Mouse (Mus musculus) embryonic facial prominence, embryonic 10.5 days (tissue): ENCODE data around the gene Ccdc88a. TPM values are rescaled to one million over a fixed set of nuclear protein-coding genes. Genes with fewer than 3 reads are reported as not detected.

Source experiments
- DNase-seq: peaks from one replicate; pipeline ENCODE4 v3.0.0-alpha.2; 2017; ENCODE audit warnings: low spot score
- H3K27ac ChIP-seq: fragments of 300-500 bp; sonication (generic); replicated peaks from 2 replicates; pipeline ENCODE4 v1.5.1; 2016; ENCODE audit warnings: mild to moderate bottlenecking
- H3K27me3 ChIP-seq: fragments of 300-500 bp; sonication (generic); replicated peaks from 2 replicates; pipeline ENCODE4 v1.6.1; 2016; ENCODE audit warnings: low read depth, mild to moderate bottlenecking; ENCODE audit not compliant: poor library complexity, severe bottlenecking
- H3K36me3 ChIP-seq: fragments of 300-500 bp; sonication (generic); replicated peaks from 2 replicates; pipeline ENCODE4 v1.6.1; 2016; ENCODE audit warnings: mild to moderate bottlenecking, moderate library complexity
- H3K4me1 ChIP-seq: fragments of 300-500 bp; sonication (generic); 2 replicates; pipeline ENCODE4 v1.6.1; 2016
- H3K4me3 ChIP-seq: fragments of 300-500 bp; sonication (generic); 2 replicates; pipeline ENCODE4 v1.5.1; 2016; ENCODE audit warnings: mild to moderate bottlenecking, moderate library complexity
- H3K9me3 ChIP-seq: fragments of 300-500 bp; sonication (generic); 2 replicates; pipeline ENCODE4 v1.6.1; 2016; ENCODE audit warnings: mild to moderate bottlenecking
- WGBS: fragments of 180-500 bp; shearing (Covaris S2); methylation state at CpG from one replicate; pipeline ENCODE4 v1.1.7; 2016; 5-methylcytosine and 5-hydroxymethylcytosine counted together
- polyA plus RNA-seq: library from polyadenylated mRNA; unstranded; fragments of >200 nt; fragmentation: Nextera tagmentation; extraction: Ambion mirVana; gene quantifications from 2 replicates; pipeline ENCODE4 v1.2.1, GENCODE M21; 2016

Gene Ccdc88a
- polyA plus RNA-seq, 1 experiment from 2014 or later, result 40.0 TPM

- Histone ChIP-seq H3K4me1 (peaks cover 6% of the 10 kb centered on the region; the same call in 1 of the 2 replicates), H3K9me3 (no peaks in the 10 kb centered on the region), H3K27me3 (no peaks in the 10 kb centered on the region), H3K36me3 (peaks cover 20% of the 10 kb centered on the region), H3K4me3 (no peak overlapping the region), H3K27ac (no peak overlapping the region)
- WGBS, result 68% methylated on average over 2 of the region's 2 CpGs
- DNase-seq, result no peak
Observed at GRCm38 (mm10) chr11:29383493-29383892, 10.0 kb downstream of the Ccdc88a start.

- no peak overlapping the region for H3K4me3 ChIP-seq
- 83% methylated on average over 1 of the region's 1 CpGs for WGBS
Observed at GRCm38 (mm10) chr11:29384001-29384400, 10.5 kb downstream of the Ccdc88a start.

GRCm38 (mm10) chr11:29384617-29385016, 11.2 kb downstream of the Ccdc88a start:
- Histone ChIP-seq H3K9me3 (no peaks in the 10 kb centered on the region), H3K27me3 (no peaks in the 10 kb centered on the region), H3K4me1 (peaks cover 6% of the 10 kb centered on the region; the same call in 1 of the 2 replicates), H3K36me3 (peaks cover 20% of the 10 kb centered on the region), H3K4me3 (no peak overlapping the region), H3K27ac (no peak overlapping the region)
- DNase-seq, result no peak
- 85% methylated on average over 3 of the region's 3 CpGs for WGBS

More at GRCm38 (mm10) chr11:29384001-29384400, 10.5 kb downstream of the Ccdc88a start:
- H3K9me3 ChIP-seq, result no peaks in the 10 kb centered on the region
- no peak overlapping the region for H3K27ac ChIP-seq
- peaks cover 6% of the 10 kb centered on the region; the same call in 1 of the 2 replicates for H3K4me1 ChIP-seq
- no peak for DNase-seq
- no peaks in the 10 kb centered on the region for H3K27me3 ChIP-seq
- H3K36me3 ChIP-seq, result peaks cover 20% of the 10 kb centered on the region

- H3K27ac ChIP-seq, result no peak overlapping the region
- H3K4me1 ChIP-seq, result no peaks in the 10 kb centered on the region
- WGBS, result 75% methylated on average over 4 of the region's 4 CpGs
- no peaks in the 10 kb centered on the region for H3K9me3 ChIP-seq
- no peak for DNase-seq
- no peak overlapping the region for H3K4me3 ChIP-seq
- H3K27me3 ChIP-seq, result no peaks in the 10 kb centered on the region
- peaks cover 6% of the 10 kb centered on the region for H3K36me3 ChIP-seq
Observed at GRCm38 (mm10) chr11:29389913-29390312, 16.5 kb downstream of the Ccdc88a start.

GRCm38 (mm10) chr11:29395135-29395746, 21.8 kb downstream of the Ccdc88a start:
- no peaks in the 10 kb centered on the region for H3K27me3 ChIP-seq
- WGBS, result 92% methylated on average over 3 of the region's 3 CpGs
- no peaks in the 10 kb centered on the region for H3K4me1 ChIP-seq
- no peaks in the 10 kb centered on the region for H3K9me3 ChIP-seq
- H3K27ac ChIP-seq, result no peak overlapping the region
- no peak for DNase-seq
- H3K4me3 ChIP-seq, result no peak overlapping the region
- H3K36me3 ChIP-seq, result peaks cover 6% of the 10 kb centered on the region

GRCm38 (mm10) chr11:29400374-29400773, 26.9 kb downstream of the Ccdc88a start:
- no peak for DNase-seq
- H3K36me3 ChIP-seq, result peaks cover 20% of the 10 kb centered on the region
- no peak overlapping the region for H3K27ac ChIP-seq
- H3K4me1 ChIP-seq, result no peaks in the 10 kb centered on the region
- H3K27me3 ChIP-seq, result no peaks in the 10 kb centered on the region
- H3K9me3 ChIP-seq, result no peaks in the 10 kb centered on the region
- H3K4me3 ChIP-seq, result no peak overlapping the region
- WGBS, result 88% methylated on average over 2 of the region's 2 CpGs

- Histone ChIP-seq H3K4me1 (no peaks in the 10 kb centered on the region), H3K4me3 (no peak overlapping the region), H3K9me3 (no peaks in the 10 kb centered on the region), H3K36me3 (peaks cover 34% of the 10 kb centered on the region), H3K27ac (no peak overlapping the region), H3K27me3 (no peaks in the 10 kb centered on the region)
- DNase-seq, result no peak
Observed at GRCm38 (mm10) chr11:29406292-29406691, 32.8 kb downstream of the Ccdc88a start.

- Histone ChIP-seq H3K9me3 (no peaks in the 10 kb centered on the region), H3K27me3 (no peaks in the 10 kb centered on the region), H3K27ac (no peak overlapping the region), H3K4me3 (no peak overlapping the region), H3K4me1 (no peaks in the 10 kb centered on the region), H3K36me3 (peaks cover 16% of the 10 kb centered on the region)
- DNase-seq, result no peak
- 90% methylated on average over 3 of the region's 3 CpGs for WGBS
Observed at GRCm38 (mm10) chr11:29423496-29423895, 50.0 kb downstream of the Ccdc88a start.

- H3K27ac ChIP-seq, result no peak overlapping the region
- 89% methylated on average over 3 of the region's 3 CpGs for WGBS
- DNase-seq, result no peak
- H3K4me1 ChIP-seq, result no peaks in the 10 kb centered on the region
- H3K4me3 ChIP-seq, result no peak overlapping the region
- H3K36me3 ChIP-seq, result peaks cover 45% of the 10 kb centered on the region
- H3K9me3 ChIP-seq, result no peaks in the 10 kb centered on the region
- no peaks in the 10 kb centered on the region for H3K27me3 ChIP-seq
Observed at GRCm38 (mm10) chr11:29428774-29429173, 55.3 kb downstream of the Ccdc88a start.

GRCm38 (mm10) chr11:29431011-29431410, 57.6 kb downstream of the Ccdc88a start:
- Histone ChIP-seq H3K27me3 (no peaks in the 10 kb centered on the region), H3K4me3 (no peak overlapping the region), H3K27ac (no peak overlapping the region), H3K36me3 (peaks cover 35% of the 10 kb centered on the region), H3K9me3 (no peaks in the 10 kb centered on the region), H3K4me1 (no peaks in the 10 kb centered on the region)
- no peak for DNase-seq
- 96% methylated on average over 1 of the region's 1 CpGs for WGBS

GRCm38 (mm10) chr11:29448741-29449140, 75.3 kb downstream of the Ccdc88a start:
- Histone ChIP-seq H3K4me1 (no peaks in the 10 kb centered on the region), H3K9me3 (no peaks in the 10 kb centered on the region), H3K27ac (no peak overlapping the region), H3K36me3 (peaks cover 31% of the 10 kb centered on the region), H3K4me3 (no peak overlapping the region), H3K27me3 (no peaks in the 10 kb centered on the region)
- no peak for DNase-seq
- WGBS, result 86% methylated on average over 2 of the region's 2 CpGs

- Histone ChIP-seq H3K9me3 (no peaks in the 10 kb centered on the region), H3K27me3 (no peaks in the 10 kb centered on the region), H3K4me3 (no peak overlapping the region), H3K36me3 (peaks cover 36% of the 10 kb centered on the region), H3K4me1 (no peaks in the 10 kb centered on the region), H3K27ac (no peak overlapping the region)
- DNase-seq, result no peak
Observed at GRCm38 (mm10) chr11:29474676-29475075, 101.2 kb downstream of the Ccdc88a start.

GRCm38 (mm10) chr11:29493135-29493534, 119.7 kb downstream of the Ccdc88a start:
- Histone ChIP-seq H3K27me3 (no peaks in the 10 kb centered on the region), H3K27ac (no peak overlapping the region), H3K4me3 (no peak overlapping the region), H3K4me1 (no peaks in the 10 kb centered on the region), H3K9me3 (no peaks in the 10 kb centered on the region), H3K36me3 (peaks cover 81% of the 10 kb centered on the region)
- no peak for DNase-seq
- 94% methylated on average over 1 of the region's 1 CpGs for WGBS
